Mouse (Mus musculus) MEL (cell line): ENCODE measurements around the gene Sstr3.
A peak's percentile ranks its signal among the peaks of the same experiment; 100 is the strongest.

ENCODE experiments used
- CHD2 ChIP-seq: IDR thresholded peaks from 2 replicates; pipeline ENCODE4 v1.6.1; 2011; ENCODE audit warnings: low read length, improper control_type of control experiment
- CTCF ChIP-seq, 3 experiments: IDR thresholded peaks in 2 of 3; conservative IDR thresholded peaks in 1 of 3; 2 replicates each; pipeline ENCODE4 v1.5.1; 2011 to 2012; ENCODE audit warnings: low read length in 3 of 3, low read depth in 2 of 3, mild to moderate bottlenecking in 2 of 3, improper control_type of control experiment in 1 of 3, inconsistent platforms in 1 of 3, mixed read lengths in 1 of 3, moderate library complexity in 1 of 3; ENCODE audit not compliant: control insufficient read depth in 1 of 3, insufficient read depth in 1 of 3, poor library complexity in 1 of 3, severe bottlenecking in 1 of 3
- ELF1 ChIP-seq: IDR thresholded peaks from 2 replicates; pipeline ENCODE4 v1.6.1; 2014; ENCODE audit warnings: low read depth, mild to moderate bottlenecking, inconsistent platforms, low read length, improper control_type of control experiment, moderate library complexity
- EP300 ChIP-seq, 2 experiments: IDR thresholded peaks; 2 replicates each; pipeline ENCODE4 v1.6.1; 2011; ENCODE audit warnings: improper control_type of control experiment in 2 of 2, low read length in 2 of 2, low read depth in 1 of 2, mild to moderate bottlenecking in 1 of 2
- ETS1 ChIP-seq: IDR thresholded peaks from 2 replicates; pipeline ENCODE4 v1.6.1; 2012; ENCODE audit warnings: low read depth, mild to moderate bottlenecking, inconsistent platforms, low read length, improper control_type of control experiment, moderate library complexity
- MYC ChIP-seq: IDR thresholded peaks from 2 replicates; pipeline ENCODE4 v1.6.1; 2011; ENCODE audit warnings: low read depth, mild to moderate bottlenecking, low read length, improper control_type of control experiment, moderate library complexity
- POLR2A ChIP-seq, 2 experiments: IDR thresholded peaks; 2 replicates each; pipeline ENCODE4 v1.6.1; 2011 to 2012; ENCODE audit warnings: low read length in 2 of 2, mild to moderate bottlenecking in 2 of 2, control low read depth in 1 of 2, improper control_type of control experiment in 1 of 2, low read depth in 1 of 2, moderate library complexity in 1 of 2; ENCODE audit not compliant: control insufficient read depth in 1 of 2, insufficient read depth in 1 of 2, poor library complexity in 1 of 2
- SMC3 ChIP-seq: IDR thresholded peaks from 2 replicates; pipeline ENCODE4 v1.6.1; 2011; ENCODE audit warnings: low read depth, low read length, improper control_type of control experiment
- TBP ChIP-seq: IDR thresholded peaks from 2 replicates; pipeline ENCODE4 v1.8.0; 2011; ENCODE audit warnings: low read depth, low read length, improper control_type of control experiment
- ZMIZ1 ChIP-seq: IDR thresholded peaks from 2 replicates; pipeline ENCODE4 v1.6.1; 2012; ENCODE audit warnings: low read depth, mild to moderate bottlenecking, inconsistent platforms, low read length, improper control_type of control experiment, moderate library complexity

- no peak for TF ChIP-seq MYC
- TF ChIP-seq EP300 (IDR thresholded peaks at IDR 0.05; ENCODE audit: low read depth in 1 of 2, low read length in 2 of 2): no peak
- no peak for TF ChIP-seq POLR2A (IDR thresholded peaks at IDR 0.05; ENCODE audit: control insufficient read depth in 1 of 2, insufficient read depth in 1 of 2, low read depth in 1 of 2, low read length in 2 of 2, poor library complexity in 1 of 2)
- peak; percentile 13 to 64 (median 39); a peak in 5 of 6 replicates for TF ChIP-seq CTCF (IDR thresholded peaks at IDR 0.05 in 2 of 3, conservative IDR thresholded peaks at IDR 0.05 in 1 of 3; ENCODE audit: control insufficient read depth in 1 of 3, insufficient read depth in 1 of 3, low read depth in 2 of 3, low read length in 3 of 3, poor library complexity in 1 of 3, severe bottlenecking in 1 of 3)
- TF ChIP-seq ETS1: no peak
- TF ChIP-seq ZMIZ1: no peak
- no peak for TF ChIP-seq CHD2
- no peak for TF ChIP-seq ELF1
- TF ChIP-seq TBP: no peak
- peak; percentile 45 for TF ChIP-seq SMC3
Observed at GRCm38 (mm10) chr15:78547415-78548335, 3.2 kb upstream of the Sstr3 start.
